Mouse (Mus musculus): Measurements from ENCODE around the gene Usp22. TPM values are rescaled to one million over a fixed set of nuclear protein-coding genes. Genes with fewer than 3 reads are reported as not detected.
"Not testable (repeated sequence)": the region's sequence is repeated elsewhere in the genome, so short reads cannot be mapped to it uniquely, and the experiment has no call there.

Usp22 gene
- total and polyA plus RNA-seq, 3 experiments = 48.1 to 65.3 (median 54.7) TPM

DNA sequence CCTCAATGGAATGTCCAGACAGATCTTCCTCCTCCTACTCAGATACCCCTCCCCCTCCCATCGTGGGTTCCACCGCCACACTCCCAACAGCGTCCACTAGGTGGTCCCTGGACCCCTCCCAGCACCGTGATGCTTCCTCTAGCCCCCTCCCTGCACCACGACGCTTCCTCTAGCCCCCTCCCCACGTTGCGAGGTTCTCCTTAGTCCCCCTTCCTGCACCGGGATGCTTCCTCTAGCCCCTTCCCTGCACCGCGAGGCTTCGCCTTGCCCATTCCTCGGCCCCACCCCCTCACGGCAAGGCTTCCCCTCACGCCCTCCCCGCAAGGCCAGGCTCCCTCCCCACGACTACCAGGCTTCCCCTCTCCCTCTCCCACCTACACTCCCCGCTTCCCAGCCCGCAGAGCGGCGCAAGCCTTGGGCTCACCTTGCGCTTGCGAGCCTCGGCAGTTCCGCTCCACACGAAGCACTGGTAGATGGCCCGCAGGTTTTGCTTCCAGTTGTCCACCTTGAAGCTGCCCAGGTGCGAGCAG, 499 bp downstream of the Usp22 start:
- TF ChIP-seq TCF12 (IDR thresholded peaks at IDR 0.05; ENCODE audit: low read depth, low read length) (0 out of 2 replicates have a peak, but pooled peaks have one; percentile 6), MAZ (IDR thresholded peaks at IDR 0.05; ENCODE audit: low read depth, low read length) (0 out of 2 replicates have a peak, but pooled peaks have one; percentile 72), MYC (IDR thresholded peaks at IDR 0.05; ENCODE audit: low read depth, low read length) (0 out of 2 replicates have a peak, but pooled peaks have one; percentile 24), MEF2A (IDR thresholded peaks at IDR 0.05; ENCODE audit: borderline replicate concordance, low read depth, low read length) (no peak), UBTF (IDR thresholded peaks at IDR 0.05; ENCODE audit: low read depth, low read length) (0 out of 2 replicates have a peak, but pooled peaks have one; percentile 18), SMC3 (IDR thresholded peaks at IDR 0.05; ENCODE audit: low read depth, low read length) (peak; percentile 12; the same call in 1 of the 2 replicates), SIN3A (IDR thresholded peaks at IDR 0.05; ENCODE audit: low read length) (peak; percentile 85; the same call in 1 of the 2 replicates), MAX (IDR thresholded peaks at IDR 0.05; ENCODE audit: low read length) (no peak), CTCF (conservative IDR thresholded peaks at IDR 0.05 in 1 of 2, IDR thresholded peaks at IDR 0.05 in 1 of 2; ENCODE audit: low read depth in 2 of 2, low read length in 2 of 2) (peak; percentile 45 to 56; a peak in 3 of 4 replicates)
- DNase-seq (ENCODE audit: extremely low read depth) = peak; percentile 64
- Histone ChIP-seq H3K4me1 (ENCODE audit: control insufficient read depth in 1 of 2, insufficient read depth in 2 of 2) (peaks cover 9 to 46% of the 10 kb centered on the region in 2 experiments), H3K79me2 (replicated peaks; ENCODE audit: control insufficient read depth, extremely low read depth, insufficient read depth, poor library complexity, severe bottlenecking) (peaks cover 41% of the 10 kb centered on the region), H3K9me3 (replicated peaks; ENCODE audit: low read length) (no peaks in the 10 kb centered on the region), H3K9ac (ENCODE audit: insufficient read depth, low read depth) (peak overlapping the region; percentile 75), H3K27ac (ENCODE audit: insufficient read depth, low read depth) (peak overlapping the region; percentile 63), H3K4me2 (ENCODE audit: insufficient read depth, low read depth, poor library complexity, severe bottlenecking) (peak overlapping the region; percentile 91), H3K4me3 (replicated peaks in 1 of 3; ENCODE audit: low read depth in 2 of 3, low read length in 2 of 3, poor library complexity in 1 of 3) (peak overlapping the region; percentile 92 to 97 (median 96)), H3K27me3 (replicated peaks) (no peaks in the 10 kb centered on the region), H3K36me3 (replicated peaks in 1 of 2; ENCODE audit: control insufficient read depth in 1 of 2, insufficient read depth in 1 of 2, low read length in 1 of 2) (peaks cover 0 to 25% of the 10 kb centered on the region in 2 experiments)
- dilution Hi-C loops (cut with MboI; ENCODE audit: extremely low pct_ligation_motif_present, extremely low pct_unique_long_range_greater_than_20kb, low sequenced_read_pairs) (no loop called here), in situ Hi-C loops (cut with MboI; ENCODE audit: low pct_ligation_motif_present, low pct_unique_long_range_greater_than_20kb, low sequenced_read_pairs) (no loop called here)

- H3K9ac ChIP-seq (ENCODE audit: insufficient read depth, low read depth) = peak overlapping the region; percentile 10
- TF ChIP-seq TBP (conservative IDR thresholded peaks at IDR 0.05; ENCODE audit: low read depth, low read length) = peak; percentile 53; the same call in 1 of the 2 replicates
- H3K27me3 ChIP-seq (replicated peaks); DNase-seq (ENCODE audit: extremely low read depth); in situ Hi-C loops (cut with MboI; ENCODE audit: low pct_ligation_motif_present, low pct_unique_long_range_greater_than_20kb, low sequenced_read_pairs); H3K27ac ChIP-seq (ENCODE audit: insufficient read depth, low read depth); H3K9me3 ChIP-seq (replicated peaks; ENCODE audit: low read length); dilution Hi-C loops (cut with MboI; ENCODE audit: extremely low pct_ligation_motif_present, extremely low pct_unique_long_range_greater_than_20kb, low sequenced_read_pairs): not testable (repeated sequence)
- peaks cover 9 to 50% of the 10 kb centered on the region in 2 experiments for H3K4me1 ChIP-seq (ENCODE audit: control insufficient read depth in 1 of 2, insufficient read depth in 2 of 2)
- peaks cover 0 to 30% of the 10 kb centered on the region in 2 experiments for H3K36me3 ChIP-seq (replicated peaks in 1 of 2; ENCODE audit: control insufficient read depth in 1 of 2, insufficient read depth in 1 of 2, low read length in 1 of 2)
- peak overlapping the region in 2 of 3 experiments; percentile 92 to 97 for H3K4me3 ChIP-seq (replicated peaks in 1 of 3; ENCODE audit: low read depth in 2 of 3, low read length in 2 of 3, poor library complexity in 1 of 3)
- peak overlapping the region; percentile 91 for H3K4me2 ChIP-seq (ENCODE audit: insufficient read depth, low read depth, poor library complexity, severe bottlenecking)
- peaks cover 48% of the 10 kb centered on the region for H3K79me2 ChIP-seq (replicated peaks; ENCODE audit: control insufficient read depth, extremely low read depth, insufficient read depth, poor library complexity, severe bottlenecking)
Observed at GRCm38 (mm10) chr11:61173477-61173876, 1.4 kb downstream of the Usp22 start.

GRCm38 (mm10) chr11:61170184-61170583, 4.7 kb downstream of the Usp22 start:
- Histone ChIP-seq H3K9ac (ENCODE audit: insufficient read depth, low read depth) (no peak overlapping the region), H3K4me2 (ENCODE audit: insufficient read depth, low read depth, poor library complexity, severe bottlenecking) (no peak overlapping the region), H3K27ac (ENCODE audit: insufficient read depth, low read depth) (no peak overlapping the region), H3K9me3 (replicated peaks; ENCODE audit: low read length) (no peaks in the 10 kb centered on the region), H3K27me3 (replicated peaks) (no peaks in the 10 kb centered on the region), H3K4me3 (replicated peaks in 1 of 3; ENCODE audit: low read depth in 2 of 3, low read length in 2 of 3, poor library complexity in 1 of 3) (no peak overlapping the region), H3K79me2 (replicated peaks; ENCODE audit: control insufficient read depth, extremely low read depth, insufficient read depth, poor library complexity, severe bottlenecking) (peaks cover 56% of the 10 kb centered on the region), H3K4me1 (ENCODE audit: control insufficient read depth in 1 of 2, insufficient read depth in 2 of 2) (peaks cover 7 to 44% of the 10 kb centered on the region in 2 experiments), H3K36me3 (replicated peaks in 1 of 2; ENCODE audit: control insufficient read depth in 1 of 2, insufficient read depth in 1 of 2, low read length in 1 of 2) (peaks cover 26 to 63% of the 10 kb centered on the region in 2 experiments)
- in situ Hi-C loops (cut with MboI; ENCODE audit: low pct_ligation_motif_present, low pct_unique_long_range_greater_than_20kb, low sequenced_read_pairs) (no loop called here), dilution Hi-C loops (cut with MboI; ENCODE audit: extremely low pct_ligation_motif_present, extremely low pct_unique_long_range_greater_than_20kb, low sequenced_read_pairs) (no loop called here)
- DNase-seq (ENCODE audit: extremely low read depth) = no peak
- no peak for TF ChIP-seq POLR2A (IDR thresholded peaks at IDR 0.05; ENCODE audit: low read depth, low read length)
- TF ChIP-seq BHLHE40 (IDR thresholded peaks at IDR 0.05; ENCODE audit: low read depth, low read length) = no peak
- no peak for TF ChIP-seq TBP (conservative IDR thresholded peaks at IDR 0.05; ENCODE audit: low read depth, low read length)
- TF ChIP-seq CHD1 (IDR thresholded peaks at IDR 0.05; ENCODE audit: low read depth, low read length) = no peak
- TF ChIP-seq SIN3A (IDR thresholded peaks at IDR 0.05; ENCODE audit: low read length) = no peak
- no peak for TF ChIP-seq TCF12 (IDR thresholded peaks at IDR 0.05; ENCODE audit: low read depth, low read length)
- TF ChIP-seq GABPA (IDR thresholded peaks at IDR 0.05; ENCODE audit: insufficient replicate concordance, low read depth, low read length) = no peak
- TF ChIP-seq JUN (IDR thresholded peaks at IDR 0.05; ENCODE audit: insufficient read depth, low read depth, low read length) = no peak
- no peak for TF ChIP-seq USF2 (conservative IDR thresholded peaks at IDR 0.05; ENCODE audit: low read depth, low read length)
- no peak for TF ChIP-seq RCOR1 (conservative IDR thresholded peaks at IDR 0.05; ENCODE audit: low read depth, low read length)
- TF ChIP-seq MEF2A (IDR thresholded peaks at IDR 0.05; ENCODE audit: borderline replicate concordance, low read depth, low read length) = no peak

Measured in CH12.LX (cell line).